In the genomic region with DNA sequence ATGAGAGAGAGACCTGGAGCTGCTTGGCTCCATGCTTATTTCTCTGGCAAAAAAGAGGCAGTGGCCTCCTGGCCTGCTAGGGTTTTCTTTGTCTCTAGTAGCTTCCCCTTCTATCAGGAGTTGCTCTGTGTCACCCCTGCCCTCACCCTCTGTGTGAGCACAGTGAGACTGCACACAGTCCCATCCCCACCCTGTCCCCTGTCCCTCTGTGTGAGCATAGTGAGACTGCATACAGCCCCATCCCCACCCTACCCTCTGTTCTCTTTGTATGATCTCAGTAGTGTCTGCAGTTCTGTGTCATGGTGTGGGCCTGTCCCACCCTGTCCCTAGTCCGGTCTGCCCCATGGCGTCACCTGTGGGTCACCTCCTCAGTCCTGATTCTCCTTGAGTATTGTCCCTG, we compare ENCODE assay signal across 19 mouse cellular contexts. TPM values are rescaled to one million over a fixed set of nuclear protein-coding genes. Genes with fewer than 3 reads are reported as not detected.
DNase-seq lines count a peak whose midpoint lies in the region; ATAC-seq and TF ChIP-seq lines count a peak whose summit lies in the region.
"Had no signal": no experiment of that assay in that cellular context is flagged by ENCODE, and none has a peak within 500 bp of the region (broad histone marks: within the 10 kb centered on the region; RNA-seq: fewer than 3 reads in every experiment).

No protein-coding gene starts in this region.

- H3K4me2 ChIP-seq in embryonic facial prominence, embryonic 15.5 days (replicated peaks), result no peak overlapping the region
- H3K4me2 ChIP-seq in forebrain, embryonic 15.5 days (replicated peaks), result no peak overlapping the region
- H3K4me2 ChIP-seq in hindbrain, embryonic 16.5 days (ENCODE audit: low read length), result no peak overlapping the region
- no peak overlapping the region for H3K4me2 ChIP-seq in midbrain, postnatal 0 days (ENCODE audit: low read depth, low read length, poor library complexity, severe bottlenecking)
- H3K4me2 ChIP-seq: intestine, embryonic 15.5 days had no signal

- no peak overlapping the region for H3K9ac ChIP-seq in embryonic facial prominence, embryonic 15.5 days
- 0 out of 2 replicates have a peak overlapping the region, but pooled peaks have one; percentile 23 for H3K9ac ChIP-seq in forebrain, embryonic 15.5 days (replicated peaks)
- no peak overlapping the region for H3K9ac ChIP-seq in hindbrain, embryonic 16.5 days (ENCODE audit: low read depth, low read length)
- H3K9ac ChIP-seq in midbrain, postnatal 0 days (replicated peaks; ENCODE audit: low read length, poor library complexity, severe bottlenecking), result 0 out of 2 replicates have a peak overlapping the region, but pooled peaks have one; percentile 1
- H3K9ac ChIP-seq: intestine, embryonic 15.5 days had no signal

- H3K27ac ChIP-seq in embryonic facial prominence, embryonic 15.5 days (replicated peaks), result no peak overlapping the region
- peak overlapping the region; percentile 82 for H3K27ac ChIP-seq in forebrain, embryonic 15.5 days (replicated peaks)
- H3K27ac ChIP-seq in hindbrain, embryonic 16.5 days (ENCODE audit: low read depth, low read length), result peak overlapping the region; percentile 79
- peak overlapping the region; percentile 84 for H3K27ac ChIP-seq in midbrain, postnatal 0 days (ENCODE audit: low read depth, low read length)
- H3K27ac ChIP-seq: intestine, embryonic 15.5 days had no signal

- no peak for DNase-seq in midbrain, postnatal 0 days (ENCODE audit: low spot score)
- no peak for DNase-seq in kidney, adult 8-10 months
- no peak for DNase-seq in yolk sac, embryonic 10.5 days (ENCODE audit: low spot score)
- DNase-seq in adrenal gland, postnatal 4 days (ENCODE audit: low spot score in 2 of 2), result no peak
- no peak for DNase-seq in left cerebral cortex, adult 9 months (ENCODE audit: low spot score in 2 of 2)
- DNase-seq: adrenal gland, adult 2 months; cerebellum, adult 11-12 months; lung, postnatal 4 days; right cerebral cortex, postnatal 25 days had no signal

- no peaks in the 10 kb centered on the region for H3K27me3 ChIP-seq in embryonic facial prominence, embryonic 15.5 days
- no peaks in the 10 kb centered on the region for H3K27me3 ChIP-seq in forebrain, embryonic 15.5 days
- H3K27me3 ChIP-seq in hindbrain, embryonic 16.5 days (replicated peaks; ENCODE audit: control insufficient read depth, insufficient read depth, low read length), result no peaks in the 10 kb centered on the region
- no peaks in the 10 kb centered on the region for H3K27me3 ChIP-seq in midbrain, postnatal 0 days (ENCODE audit: insufficient read depth, low read length)
- H3K27me3 ChIP-seq: intestine, embryonic 15.5 days had no signal

- peak; percentile 47; the same call in 1 of the 2 replicates for ATAC-seq in embryonic facial prominence, embryonic 15.5 days (ENCODE audit: insufficient number of reproducible peaks, low FRiP score, low TSS enrichment, low read depth)
- ATAC-seq in forebrain, embryonic 15.5 days (replicated peaks), result peak; percentile 44; the same call in 1 of the 2 replicates
- peak; percentile 53 for ATAC-seq in hindbrain, embryonic 16.5 days
- peak; percentile 65 for ATAC-seq in midbrain, postnatal 0 days (ENCODE audit: low FRiP score)
- ATAC-seq: intestine, embryonic 15.5 days had no signal

- H3K4me3 ChIP-seq in embryonic facial prominence, embryonic 15.5 days (replicated peaks), result no peak overlapping the region
- no peak overlapping the region for H3K4me3 ChIP-seq in forebrain, embryonic 15.5 days
- no peak overlapping the region for H3K4me3 ChIP-seq in hindbrain, embryonic 16.5 days (ENCODE audit: low read length)
- H3K4me3 ChIP-seq in midbrain, postnatal 0 days (ENCODE audit: low read depth, low read length), result no peak overlapping the region
- H3K4me3 ChIP-seq: intestine, embryonic 15.5 days had no signal

- WGBS in embryonic facial prominence, embryonic 15.5 days, result 94% methylated on average over 2 of the region's 2 CpGs
- WGBS in forebrain, embryonic 15.5 days, result 84% methylated on average over 2 of the region's 2 CpGs
- 80% methylated on average over 2 of the region's 2 CpGs for WGBS in hindbrain, embryonic 16.5 days
- 91% methylated on average over 2 of the region's 2 CpGs for WGBS in midbrain, postnatal 0 days

- no peaks in the 10 kb centered on the region for H3K36me3 ChIP-seq in embryonic facial prominence, embryonic 15.5 days
- H3K36me3 ChIP-seq in forebrain, embryonic 15.5 days, result no peaks in the 10 kb centered on the region
- H3K36me3 ChIP-seq in hindbrain, embryonic 16.5 days (ENCODE audit: control insufficient read depth, insufficient read depth, low read length), result peaks cover 3% of the 10 kb centered on the region; the same call in 1 of the 2 replicates
- H3K36me3 ChIP-seq in midbrain, postnatal 0 days (ENCODE audit: insufficient read depth, low read length), result no peaks in the 10 kb centered on the region
- H3K36me3 ChIP-seq: intestine, embryonic 15.5 days had no signal

- TF ChIP-seq CTCF in midbrain, postnatal 0 days (IDR thresholded peaks at IDR 0.05), result no peak

- H3K4me1 ChIP-seq in embryonic facial prominence, embryonic 15.5 days, result no peaks in the 10 kb centered on the region
- H3K4me1 ChIP-seq in forebrain, embryonic 15.5 days, result peaks cover 23% of the 10 kb centered on the region
- peaks cover 12% of the 10 kb centered on the region for H3K4me1 ChIP-seq in hindbrain, embryonic 16.5 days (ENCODE audit: control insufficient read depth, insufficient read depth, low read depth, low read length)
- peaks cover 11% of the 10 kb centered on the region; the same call in 1 of the 2 replicates for H3K4me1 ChIP-seq in midbrain, postnatal 0 days (ENCODE audit: insufficient read depth, low read length)
- H3K4me1 ChIP-seq: intestine, embryonic 15.5 days had no signal

- H3K9me3 ChIP-seq in embryonic facial prominence, embryonic 15.5 days (replicated peaks), result no peaks in the 10 kb centered on the region
- H3K9me3 ChIP-seq in forebrain, embryonic 15.5 days, result 0 out of 2 replicates have a peak, but pooled peaks cover 6% of the 10 kb centered on the region
- peaks cover 3% of the 10 kb centered on the region for H3K9me3 ChIP-seq in hindbrain, embryonic 16.5 days (ENCODE audit: control insufficient read depth, low read length)
- H3K9me3 ChIP-seq in midbrain, postnatal 0 days (ENCODE audit: low read length), result no peaks in the 10 kb centered on the region; the same call in 1 of the 2 replicates
- H3K9me3 ChIP-seq: intestine, embryonic 15.5 days had no signal

RNA-seq across cellular contexts. Expression of a gene that starts 46.5 kb away (rescaled TPM):
- polyA plus RNA-seq in embryonic facial prominence, embryonic 15.5 days (2015; fragmentation: Nextera tagmentation; extraction: Ambion mirVana), result not detected in 2 replicates
- polyA plus RNA-seq in forebrain, embryonic 15.5 days (2015; fragmentation: Nextera tagmentation; extraction: Ambion mirVana), result 0.59 and 1.4 TPM in 2 replicates
- 0.26 and 0.49 TPM in 2 replicates for polyA plus RNA-seq in hindbrain, embryonic 16.5 days (2015; fragmentation: Nextera tagmentation; extraction: Ambion mirVana)
- total RNA-seq in midbrain, postnatal 0 days (2014; rRNA removed), result not detected in 2 replicates
- 0.43 TPM in 1 of 2 replicates, not detected in the other for polyA plus RNA-seq in midbrain, postnatal 0 days (2015; fragmentation: Nextera tagmentation; extraction: Ambion mirVana)
- total RNA-seq in adrenal gland, postnatal 4 days (2021), result not detected
- total RNA-seq: adrenal gland, adult 2 months; ES-E14; gastrocnemius, postnatal 4 days; left cerebral cortex, adult 8-10 months had no signal
- polyA plus RNA-seq: frontal cortex, adult 2 months; heart, embryonic 16.5 days; intestine, embryonic 15.5 days; liver, embryonic 16.5 days had no signal

Comparison
In these comparisons a context has a peak if more than half of its experiments do, and no peak if none do; other contexts are left out.
1. H3K9ac ChIP-seq: peak in forebrain, embryonic 15.5 days (single experiment) and midbrain, postnatal 0 days (single experiment); none in embryonic facial prominence, embryonic 15.5 days (single experiment) and hindbrain, embryonic 16.5 days (single experiment).
2. Peak in every context shown above with its lines, with median percentiles within 50 percentile points of each other: ATAC-seq.